Comparison of ENCODE assay signal across 22 mouse cellular contexts in the genomic region with DNA sequence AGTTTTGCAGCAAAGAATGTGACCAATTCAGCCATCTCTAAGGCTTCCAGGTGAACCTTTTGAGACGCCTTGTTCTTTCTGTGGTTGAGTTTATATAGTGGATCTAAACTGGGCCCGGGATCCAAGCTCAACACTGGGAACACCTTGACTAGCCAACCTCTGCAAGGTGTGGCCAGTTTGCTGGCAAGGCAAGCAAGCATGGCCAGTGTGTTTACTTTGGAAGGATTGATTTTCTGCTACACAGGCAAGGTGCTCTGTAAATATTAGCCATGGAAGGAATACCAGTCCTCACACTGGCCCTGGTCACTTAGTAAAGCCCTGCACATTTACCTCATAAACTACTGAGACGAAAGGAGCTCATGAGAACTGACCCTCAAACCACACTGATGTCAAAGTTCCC.
DNase-seq lines count a peak whose midpoint lies in the region; ATAC-seq and TF ChIP-seq lines count a peak whose summit lies in the region.
"Had no signal": no experiment of that assay in that cellular context is flagged by ENCODE, and none has a peak within 500 bp of the region (broad histone marks: within the 10 kb centered on the region; RNA-seq: fewer than 3 reads in every experiment).

No protein-coding gene starts in this region.

- H3K4me2 ChIP-seq in liver, embryonic 16.5 days (ENCODE audit: low read depth, low read length), result no peak overlapping the region
- H3K4me2 ChIP-seq: forebrain, embryonic 12.5 days; hindbrain, embryonic 14.5 days; limb, embryonic 15.5 days; neural tube, embryonic 15.5 days had no signal

- no peaks in the 10 kb centered on the region; the same call in 1 of the 2 replicates for H3K4me1 ChIP-seq in lung, adult 2 months (ENCODE audit: control insufficient read depth, insufficient read depth, low read length)
- peaks cover 3% of the 10 kb centered on the region; the same call in 1 of the 2 replicates for H3K4me1 ChIP-seq in liver, embryonic 16.5 days (ENCODE audit: control insufficient read depth, low read depth, low read length)
- no peaks in the 10 kb centered on the region for H3K4me1 ChIP-seq in hindbrain, embryonic 10.5 days (replicated peaks)
- H3K4me1 ChIP-seq: forebrain, embryonic 12.5 days; neural tube, embryonic 15.5 days had no signal

- H3K36me3 ChIP-seq in liver, embryonic 16.5 days (ENCODE audit: control insufficient read depth, insufficient read depth), result no peaks in the 10 kb centered on the region
- H3K36me3 ChIP-seq in hindbrain, embryonic 10.5 days, result no peaks in the 10 kb centered on the region
- H3K36me3 ChIP-seq: forebrain, embryonic 12.5 days; heart, embryonic 10.5 days; limb, embryonic 15.5 days; neural tube, embryonic 15.5 days had no signal

- H3K27me3 ChIP-seq in liver, embryonic 16.5 days (ENCODE audit: control insufficient read depth, insufficient read depth, low read depth, low read length), result no peaks in the 10 kb centered on the region
- H3K27me3 ChIP-seq in hindbrain, embryonic 10.5 days (ENCODE audit: insufficient read depth, poor library complexity, severe bottlenecking), result no peaks in the 10 kb centered on the region
- H3K27me3 ChIP-seq: forebrain, embryonic 12.5 days; limb, embryonic 15.5 days; neural tube, embryonic 15.5 days had no signal

- DNase-seq in lung, postnatal 36 days, result peak; percentile 36
- no peak for DNase-seq in lung, adult 2 months
- DNase-seq in kidney, postnatal 14 days, result peak; percentile 48
- no peak for DNase-seq in layer of hippocampus, adult 11-12 months (ENCODE audit: low spot score)
- no peak for DNase-seq in ovary, adult 18-20 months (ENCODE audit: low spot score)
- no peak for DNase-seq in hindbrain, embryonic 10.5 days (ENCODE audit: low spot score)
- DNase-seq: adrenal gland, adult 8-10 months; B cell, adult 2 months; cerebellum, adult 11 months; cerebellum, postnatal 25 days; gastrocnemius, postnatal 14 days; heart, postnatal 10 days; midbrain, embryonic 14.5 days; right cerebral cortex, adult 18-20 months had no signal

- no peak for TF ChIP-seq CTCF in lung, adult 2 months (IDR thresholded peaks at IDR 0.05; ENCODE audit: insufficient read depth, low read length)

- TF ChIP-seq POLR2A in lung, adult 2 months (IDR thresholded peaks at IDR 0.05; ENCODE audit: borderline replicate concordance, extremely low read depth, low read depth, low read length), result no peak

- WGBS in lung, adult 2 months, result 75% methylated on average over 3 of the region's 3 CpGs
- WGBS in liver, embryonic 16.5 days (ENCODE audit: insufficient replicate concordance), result 47% methylated on average over 3 of the region's 3 CpGs
- WGBS in hindbrain, embryonic 10.5 days, result 85% methylated on average over 3 of the region's 3 CpGs

- no peak overlapping the region for H3K9ac ChIP-seq in liver, embryonic 16.5 days (ENCODE audit: low read depth, low read length)
- H3K9ac ChIP-seq: forebrain, embryonic 12.5 days; hindbrain, embryonic 14.5 days; limb, embryonic 15.5 days; neural tube, embryonic 15.5 days had no signal

- no peaks in the 10 kb centered on the region for H3K9me3 ChIP-seq in liver, embryonic 16.5 days (replicated peaks; ENCODE audit: control insufficient read depth, low read length)
- no peaks in the 10 kb centered on the region for H3K9me3 ChIP-seq in hindbrain, embryonic 10.5 days
- H3K9me3 ChIP-seq: forebrain, embryonic 12.5 days; heart, embryonic 10.5 days; limb, embryonic 15.5 days; neural tube, embryonic 15.5 days had no signal

- peak; percentile 85 for ATAC-seq in liver, embryonic 16.5 days (ENCODE audit: low read depth)

- H3K4me3 ChIP-seq in lung, adult 2 months (replicated peaks; ENCODE audit: extremely low read depth, low read depth, low read length), result no peak overlapping the region
- no peak overlapping the region for H3K4me3 ChIP-seq in liver, embryonic 16.5 days (ENCODE audit: low read depth, low read length)
- H3K4me3 ChIP-seq in hindbrain, embryonic 10.5 days, result no peak overlapping the region
- H3K4me3 ChIP-seq: forebrain, embryonic 12.5 days; heart, embryonic 10.5 days; limb, embryonic 15.5 days; myocyte; neural tube, embryonic 15.5 days had no signal

- H3K27ac ChIP-seq in liver, embryonic 16.5 days (ENCODE audit: low read length), result peak overlapping the region; percentile 72
- no peak overlapping the region for H3K27ac ChIP-seq in hindbrain, embryonic 10.5 days
- H3K27ac ChIP-seq: forebrain, embryonic 12.5 days; heart, embryonic 10.5 days; hindbrain, embryonic 14.5 days; kidney, postnatal 0 days; limb, embryonic 15.5 days; neural tube, embryonic 15.5 days had no signal

Comparison
In these comparisons a context has a peak if more than half of its experiments do, and no peak if none do; other contexts are left out.
1. DNase-seq: peak in lung, postnatal 36 days (single experiment) and kidney, postnatal 14 days (single experiment); none in lung, adult 2 months (single experiment), layer of hippocampus, adult 11-12 months (single experiment), ovary, adult 18-20 months (single experiment) and hindbrain, embryonic 10.5 days (single experiment).